Comparison of ENCODE assay signal across 8 mouse cellular contexts in the genomic region with DNA sequence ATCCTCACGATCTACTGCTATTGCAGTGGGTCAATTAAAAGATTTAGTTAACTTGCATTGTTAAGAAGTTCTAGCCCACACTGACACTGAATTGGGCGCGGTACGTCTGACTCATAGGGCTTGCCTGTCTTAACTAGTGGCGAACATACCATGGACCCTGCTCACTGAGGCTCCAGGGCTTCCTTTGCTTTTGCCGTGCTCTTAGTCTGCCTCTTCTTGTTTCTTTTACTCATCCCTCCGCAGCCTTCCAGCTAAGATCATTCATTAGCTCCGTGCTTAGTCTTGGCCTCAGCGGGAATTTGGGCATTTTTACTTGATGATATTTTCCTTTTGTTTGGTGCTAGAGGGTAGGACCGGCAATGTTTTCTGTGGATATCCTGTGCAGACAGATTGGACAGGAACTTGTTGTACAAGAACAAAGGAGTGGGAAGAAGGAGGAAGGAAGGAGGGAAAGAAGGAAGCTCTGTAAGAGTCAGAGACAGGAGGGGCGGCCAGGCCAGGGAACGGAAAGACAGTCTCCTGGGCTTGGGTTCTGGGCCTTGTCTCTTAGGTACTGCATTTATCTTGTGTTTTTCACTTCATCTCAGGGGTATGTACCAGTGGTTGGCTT. TPM values are rescaled to one million over a fixed set of nuclear protein-coding genes. Genes with fewer than 3 reads are reported as not detected.
A peak's percentile ranks its signal among the peaks of the same experiment; 100 is the strongest.
DNase-seq lines count a peak whose midpoint lies in the region; ATAC-seq lines count a peak whose summit lies in the region.

No protein-coding gene starts in this region.

- H3K4me2 ChIP-seq in forebrain, embryonic 11.5 days (ENCODE audit: low read depth, low read length, severe bottlenecking), result 0 out of 2 replicates have a peak overlapping the region, but pooled peaks have one; percentile 5
- no peak overlapping the region for H3K4me2 ChIP-seq in forebrain, embryonic 16.5 days (ENCODE audit: low read length)
- H3K4me2 ChIP-seq in embryonic facial prominence, embryonic 12.5 days (replicated peaks), result peak overlapping the region; percentile 13; the same call in 1 of the 2 replicates
- peak overlapping the region; percentile 65 for H3K4me2 ChIP-seq in liver, embryonic 12.5 days
- no peak overlapping the region for H3K4me2 ChIP-seq in forebrain, embryonic 12.5 days

- peaks cover 25% of the 10 kb centered on the region; the same call in 1 of the 2 replicates for H3K4me1 ChIP-seq in forebrain, embryonic 11.5 days (replicated peaks; ENCODE audit: control insufficient read depth, insufficient read depth, low read length)
- peaks cover 11% of the 10 kb centered on the region for H3K4me1 ChIP-seq in forebrain, embryonic 16.5 days (replicated peaks; ENCODE audit: control insufficient read depth, insufficient read depth, low read length)
- peaks cover 33% of the 10 kb centered on the region for H3K4me1 ChIP-seq in embryonic facial prominence, embryonic 12.5 days
- H3K4me1 ChIP-seq in liver, embryonic 12.5 days, result peaks cover 59% of the 10 kb centered on the region
- peaks cover 40% of the 10 kb centered on the region for H3K4me1 ChIP-seq in forebrain, embryonic 12.5 days

- H3K27me3 ChIP-seq in forebrain, embryonic 11.5 days (ENCODE audit: control insufficient read depth, insufficient read depth, low read length), result no peaks in the 10 kb centered on the region
- no peaks in the 10 kb centered on the region for H3K27me3 ChIP-seq in forebrain, embryonic 16.5 days (replicated peaks; ENCODE audit: control insufficient read depth, insufficient read depth, low read length)
- H3K27me3 ChIP-seq in embryonic facial prominence, embryonic 12.5 days, result no peaks in the 10 kb centered on the region
- no peaks in the 10 kb centered on the region for H3K27me3 ChIP-seq in liver, embryonic 12.5 days (replicated peaks)
- no peaks in the 10 kb centered on the region for H3K27me3 ChIP-seq in forebrain, embryonic 12.5 days

- no peaks in the 10 kb centered on the region for H3K9me3 ChIP-seq in forebrain, embryonic 11.5 days (ENCODE audit: control insufficient read depth, low read length)
- no peaks in the 10 kb centered on the region for H3K9me3 ChIP-seq in forebrain, embryonic 16.5 days (ENCODE audit: control insufficient read depth, low read length)
- H3K9me3 ChIP-seq in embryonic facial prominence, embryonic 12.5 days, result no peaks in the 10 kb centered on the region
- no peaks in the 10 kb centered on the region for H3K9me3 ChIP-seq in liver, embryonic 12.5 days (replicated peaks)
- H3K9me3 ChIP-seq in forebrain, embryonic 12.5 days, result no peaks in the 10 kb centered on the region

- DNase-seq in forebrain, embryonic 11.5 days (ENCODE audit: low spot score), result no peak
- peak; percentile 88 for DNase-seq in 3T3-L1 (ENCODE audit: low read depth, low spot score)
- DNase-seq in cerebellum, postnatal 14 days, result no peak
- no peak for DNase-seq in cerebellum, postnatal 10 days

- peak overlapping the region; percentile 23; the same call in 1 of the 2 replicates for H3K9ac ChIP-seq in forebrain, embryonic 11.5 days (ENCODE audit: low read length)
- no peak overlapping the region for H3K9ac ChIP-seq in forebrain, embryonic 16.5 days (replicated peaks; ENCODE audit: low read depth, low read length)
- H3K9ac ChIP-seq in embryonic facial prominence, embryonic 12.5 days, result no peak overlapping the region
- peak overlapping the region; percentile 58 for H3K9ac ChIP-seq in liver, embryonic 12.5 days
- no peak overlapping the region for H3K9ac ChIP-seq in forebrain, embryonic 12.5 days

- 30% methylated on average over 12 of the region's 12 CpGs for WGBS in forebrain, embryonic 11.5 days
- 27% methylated on average over 12 of the region's 12 CpGs for WGBS in forebrain, embryonic 16.5 days
- 37% methylated on average over 12 of the region's 12 CpGs for WGBS in embryonic facial prominence, embryonic 12.5 days
- 14% methylated on average over 12 of the region's 12 CpGs for WGBS in liver, embryonic 12.5 days (ENCODE audit: insufficient replicate concordance)
- WGBS in forebrain, embryonic 12.5 days, result 31% methylated on average over 12 of the region's 12 CpGs

- H3K4me3 ChIP-seq in forebrain, embryonic 11.5 days (ENCODE audit: low read depth, low read length), result no peak overlapping the region
- no peak overlapping the region for H3K4me3 ChIP-seq in forebrain, embryonic 16.5 days (replicated peaks; ENCODE audit: low read length)
- H3K4me3 ChIP-seq in embryonic facial prominence, embryonic 12.5 days, result no peak overlapping the region
- peak overlapping the region; percentile 37 for H3K4me3 ChIP-seq in liver, embryonic 12.5 days
- no peak overlapping the region for H3K4me3 ChIP-seq in forebrain, embryonic 12.5 days (replicated peaks)

- no peaks in the 10 kb centered on the region for H3K36me3 ChIP-seq in forebrain, embryonic 11.5 days (ENCODE audit: control insufficient read depth, insufficient read depth, low read length)
- H3K36me3 ChIP-seq in forebrain, embryonic 16.5 days (ENCODE audit: control insufficient read depth, insufficient read depth), result no peaks in the 10 kb centered on the region; the same call in 1 of the 2 replicates
- H3K36me3 ChIP-seq in embryonic facial prominence, embryonic 12.5 days, result no peaks in the 10 kb centered on the region
- H3K36me3 ChIP-seq in liver, embryonic 12.5 days, result peaks cover under 1% of the 10 kb centered on the region; the same call in 1 of the 2 replicates
- H3K36me3 ChIP-seq in forebrain, embryonic 12.5 days (replicated peaks), result 0 out of 2 replicates have a peak, but pooled peaks cover 5% of the 10 kb centered on the region

- no peak for ATAC-seq in forebrain, embryonic 11.5 days (replicated peaks; ENCODE audit: low FRiP score)
- ATAC-seq in forebrain, embryonic 16.5 days, result no peak
- ATAC-seq in embryonic facial prominence, embryonic 12.5 days (ENCODE audit: insufficient number of reproducible peaks, insufficient read depth, low FRiP score, low TSS enrichment), result no peak
- ATAC-seq in liver, embryonic 12.5 days, result peak; percentile 47; the same call in 1 of the 2 replicates
- no peak for ATAC-seq in forebrain, embryonic 12.5 days (ENCODE audit: low FRiP score)

- no peak overlapping the region for H3K27ac ChIP-seq in forebrain, embryonic 11.5 days (ENCODE audit: low read depth, low read length)
- H3K27ac ChIP-seq in forebrain, embryonic 16.5 days (ENCODE audit: low read length), result no peak overlapping the region
- no peak overlapping the region for H3K27ac ChIP-seq in embryonic facial prominence, embryonic 12.5 days
- peak overlapping the region; percentile 64 for H3K27ac ChIP-seq in liver, embryonic 12.5 days
- H3K27ac ChIP-seq in forebrain, embryonic 12.5 days, result no peak overlapping the region; the same call in 1 of the 2 replicates

RNA-seq across cellular contexts. Expression of a gene that starts 57.1 kb away (rescaled TPM):
- 5.2 and 7.8 TPM in 2 replicates for polyA plus RNA-seq in forebrain, embryonic 11.5 days (2014; fragmentation: Nextera tagmentation; extraction: Ambion mirVana)
- 4.4 TPM in 2 replicates for polyA plus RNA-seq in forebrain, embryonic 16.5 days (2015; fragmentation: Nextera tagmentation; extraction: Ambion mirVana)
- 4.2 and 5.2 TPM in 2 replicates for polyA plus RNA-seq in embryonic facial prominence, embryonic 12.5 days (2016; fragmentation: Nextera tagmentation; extraction: Ambion mirVana)
- polyA plus RNA-seq in liver, embryonic 12.5 days (2016; fragmentation: Nextera tagmentation; extraction: Ambion mirVana), result 2.9 and 3.3 TPM in 2 replicates
- 4.1 and 5.3 TPM in 2 replicates for polyA plus RNA-seq in forebrain, embryonic 12.5 days (2016; fragmentation: Nextera tagmentation; extraction: Ambion mirVana)

RNA-seq across cellular contexts. Expression of a gene that starts 58.5 kb away (rescaled TPM):
- polyA plus RNA-seq in forebrain, embryonic 11.5 days (2014; fragmentation: Nextera tagmentation; extraction: Ambion mirVana), result 5.7 TPM in 2 replicates
- 7.4 TPM in 2 replicates for polyA plus RNA-seq in forebrain, embryonic 16.5 days (2015; fragmentation: Nextera tagmentation; extraction: Ambion mirVana)
- 5.3 and 6.1 TPM in 2 replicates for polyA plus RNA-seq in embryonic facial prominence, embryonic 12.5 days (2016; fragmentation: Nextera tagmentation; extraction: Ambion mirVana)
- 2.4 and 2.5 TPM in 2 replicates for polyA plus RNA-seq in liver, embryonic 12.5 days (2016; fragmentation: Nextera tagmentation; extraction: Ambion mirVana)
- 6.6 and 7.2 TPM in 2 replicates for polyA plus RNA-seq in forebrain, embryonic 12.5 days (2016; fragmentation: Nextera tagmentation; extraction: Ambion mirVana)

Comparison
In these comparisons a context has a peak if more than half of its experiments do, and no peak if none do; other contexts are left out.
1. H3K4me2 ChIP-seq: peak in forebrain, embryonic 11.5 days (single experiment), embryonic facial prominence, embryonic 12.5 days (single experiment) and liver, embryonic 12.5 days (single experiment); none in forebrain, embryonic 16.5 days (single experiment) and forebrain, embryonic 12.5 days (single experiment).
2. H3K9ac ChIP-seq: peak in forebrain, embryonic 11.5 days (single experiment) and liver, embryonic 12.5 days (single experiment); none in forebrain, embryonic 16.5 days (single experiment), embryonic facial prominence, embryonic 12.5 days (single experiment) and forebrain, embryonic 12.5 days (single experiment).